Mouse (Mus musculus) embryonic facial prominence, embryonic 12.5 days (tissue): ENCODE data around the gene Kif26b. TPM values are rescaled to one million over a fixed set of nuclear protein-coding genes. Genes with fewer than 3 reads are reported as not detected.
A peak's percentile ranks its signal among the peaks of the same experiment; 100 is the strongest.

Experiments
- ATAC-seq: fragments of 200-750 bp; cut with Nextera tagmentation; 2 replicates; pipeline ENCODE4 v1.8.0; 2017; ENCODE audit not compliant: insufficient number of reproducible peaks, insufficient read depth, low FRiP score, low TSS enrichment
- H3K27ac ChIP-seq: fragments of 300-500 bp; sonication (generic); 2 replicates; pipeline ENCODE4 v1.5.1; 2016; ENCODE audit warnings: mild to moderate bottlenecking
- H3K27me3 ChIP-seq: fragments of 300-500 bp; sonication (generic); 2 replicates; pipeline ENCODE4 v1.6.1; 2016; ENCODE audit warnings: mild to moderate bottlenecking, moderate library complexity
- H3K36me3 ChIP-seq: fragments of 300-500 bp; sonication (generic); 2 replicates; pipeline ENCODE4 v1.6.1; 2016; ENCODE audit warnings: mild to moderate bottlenecking
- H3K4me1 ChIP-seq: fragments of 300-500 bp; sonication (generic); 2 replicates; pipeline ENCODE4 v1.6.1; 2016
- H3K4me2 ChIP-seq: fragments of 300-500 bp; sonication (generic); replicated peaks from 2 replicates; pipeline ENCODE4 v1.6.1; 2016; ENCODE audit warnings: mild to moderate bottlenecking, moderate library complexity
- H3K4me3 ChIP-seq: fragments of 300-500 bp; sonication (generic); 2 replicates; pipeline ENCODE4 v1.5.1; 2016; ENCODE audit warnings: mild to moderate bottlenecking
- H3K9ac ChIP-seq: fragments of 300-500 bp; sonication (generic); 2 replicates; pipeline ENCODE4 v1.6.1; 2016; ENCODE audit warnings: mild to moderate bottlenecking, moderate library complexity
- H3K9me3 ChIP-seq: fragments of 300-500 bp; sonication (generic); 2 replicates; pipeline ENCODE4 v1.6.1; 2016; ENCODE audit warnings: mild to moderate bottlenecking, moderate library complexity
- WGBS: fragments of 180-500 bp; shearing (Covaris S2); methylation state at CpG from one replicate; pipeline ENCODE4 v1.1.7; 2016; 5-methylcytosine and 5-hydroxymethylcytosine counted together
- polyA plus RNA-seq: library from polyadenylated mRNA; unstranded; fragments of >200 nt; fragmentation: Nextera tagmentation; extraction: Ambion mirVana; gene quantifications from 2 replicates; pipeline ENCODE4 v1.2.1, GENCODE M21; 2016

Kif26b gene
- polyA plus RNA-seq, 1 experiment from 2014 or later = 34.3 TPM

- Histone ChIP-seq H3K9ac (no peak overlapping the region), H3K36me3 (peaks cover 6% of the 10 kb centered on the region), H3K4me2 (no peak overlapping the region), H3K4me3 (no peak overlapping the region), H3K27me3 (no peaks in the 10 kb centered on the region), H3K4me1 (no peaks in the 10 kb centered on the region), H3K9me3 (no peaks in the 10 kb centered on the region), H3K27ac (0 out of 2 replicates have a peak overlapping the region, but pooled peaks have one; percentile 6)
- 91% methylated on average over 4 of the region's 4 CpGs for WGBS
- no peak for ATAC-seq
Measured at GRCm38 (mm10) chr1:178895674-178896073, 366.7 kb downstream of the Kif26b start.

- H3K4me3 ChIP-seq = no peak overlapping the region
- peaks cover 26% of the 10 kb centered on the region for H3K36me3 ChIP-seq
- no peak overlapping the region for H3K4me2 ChIP-seq
- H3K9ac ChIP-seq = no peak overlapping the region
- no peak overlapping the region for H3K27ac ChIP-seq
- no peak for ATAC-seq
- 63% methylated on average over 14 of the region's 14 CpGs for WGBS
- 0 out of 2 replicates have a peak, but pooled peaks cover 4% of the 10 kb centered on the region for H3K4me1 ChIP-seq
- H3K9me3 ChIP-seq = no peaks in the 10 kb centered on the region
- no peaks in the 10 kb centered on the region for H3K27me3 ChIP-seq
Measured at GRCm38 (mm10) chr1:178910951-178911350, 382.0 kb downstream of the Kif26b start.

GRCm38 (mm10) chr1:178912936-178913716 is 384.2 kb downstream of the Kif26b start:
- 74% methylated on average over 6 of the region's 6 CpGs for WGBS
- H3K27ac ChIP-seq = no peak overlapping the region

GRCm38 (mm10) chr1:178915056-178915455 is 386.1 kb downstream of the Kif26b start:
- Histone ChIP-seq H3K9me3 (no peaks in the 10 kb centered on the region), H3K36me3 (peaks cover 60% of the 10 kb centered on the region), H3K4me2 (no peak overlapping the region), H3K27me3 (0 out of 2 replicates have a peak, but pooled peaks cover 8% of the 10 kb centered on the region), H3K9ac (no peak overlapping the region), H3K4me1 (0 out of 2 replicates have a peak, but pooled peaks cover 8% of the 10 kb centered on the region), H3K4me3 (no peak overlapping the region), H3K27ac (no peak overlapping the region)
- WGBS = 52% methylated on average over 12 of the region's 12 CpGs
- ATAC-seq = no peak

More at GRCm38 (mm10) chr1:178912936-178913716, 384.2 kb downstream of the Kif26b start:
- Histone ChIP-seq H3K4me3 (no peak overlapping the region), H3K36me3 (peaks cover 47% of the 10 kb centered on the region), H3K27me3 (0 out of 2 replicates have a peak, but pooled peaks cover 8% of the 10 kb centered on the region), H3K9me3 (no peaks in the 10 kb centered on the region), H3K4me1 (0 out of 2 replicates have a peak, but pooled peaks cover 8% of the 10 kb centered on the region), H3K4me2 (no peak overlapping the region), H3K9ac (no peak overlapping the region)
- ATAC-seq = no peak

GRCm38 (mm10) chr1:178917194-178917902 is 388.4 kb downstream of the Kif26b start:
- H3K27ac ChIP-seq = no peak overlapping the region; the same call in 1 of the 2 replicates
- no peak for ATAC-seq
- H3K36me3 ChIP-seq = peaks cover 60% of the 10 kb centered on the region
- H3K9ac ChIP-seq = no peak overlapping the region
- H3K4me2 ChIP-seq = no peak overlapping the region
- H3K9me3 ChIP-seq = no peaks in the 10 kb centered on the region
- H3K4me3 ChIP-seq = no peak overlapping the region
- 0 out of 2 replicates have a peak, but pooled peaks cover 8% of the 10 kb centered on the region for H3K27me3 ChIP-seq
- WGBS = 58% methylated on average over 31 of the region's 31 CpGs
- 0 out of 2 replicates have a peak, but pooled peaks cover 4% of the 10 kb centered on the region for H3K4me1 ChIP-seq

- WGBS = 83% methylated on average over 8 of the region's 8 CpGs
- no peak for ATAC-seq
Measured at GRCm38 (mm10) chr1:178924492-178925183, 395.7 kb downstream of the Kif26b start.

GRCm38 (mm10) chr1:178929531-178929930 is 400.6 kb downstream of the Kif26b start:
- no peak overlapping the region for H3K9ac ChIP-seq
- ATAC-seq = no peak
- peaks cover 54% of the 10 kb centered on the region for H3K36me3 ChIP-seq
- H3K9me3 ChIP-seq = no peaks in the 10 kb centered on the region
- no peak overlapping the region for H3K27ac ChIP-seq
- H3K27me3 ChIP-seq = no peaks in the 10 kb centered on the region
- H3K4me1 ChIP-seq = peaks cover 3% of the 10 kb centered on the region; the same call in 1 of the 2 replicates
- H3K4me3 ChIP-seq = no peak overlapping the region
- WGBS = 78% methylated on average over 4 of the region's 4 CpGs
- no peak overlapping the region for H3K4me2 ChIP-seq

More at GRCm38 (mm10) chr1:178924492-178925183, 395.7 kb downstream of the Kif26b start:
- no peak overlapping the region for H3K4me2 ChIP-seq
- peaks cover 21% of the 10 kb centered on the region for H3K36me3 ChIP-seq
- H3K4me3 ChIP-seq = no peak overlapping the region
- peaks cover 3% of the 10 kb centered on the region; the same call in 1 of the 2 replicates for H3K4me1 ChIP-seq
- H3K27ac ChIP-seq = no peak overlapping the region
- no peaks in the 10 kb centered on the region for H3K9me3 ChIP-seq
- no peak overlapping the region for H3K9ac ChIP-seq
- no peaks in the 10 kb centered on the region for H3K27me3 ChIP-seq

GRCm38 (mm10) chr1:178933953-178934637 is 405.2 kb downstream of the Kif26b start:
- Histone ChIP-seq H3K4me1 (peaks cover 12% of the 10 kb centered on the region; the same call in 1 of the 2 replicates), H3K36me3 (peaks cover 41% of the 10 kb centered on the region), H3K4me2 (no peak overlapping the region), H3K27me3 (no peaks in the 10 kb centered on the region), H3K27ac (no peak overlapping the region), H3K9ac (no peak overlapping the region), H3K4me3 (no peak overlapping the region), H3K9me3 (no peaks in the 10 kb centered on the region)
- no peak for ATAC-seq
- 82% methylated on average over 6 of the region's 6 CpGs for WGBS

GRCm38 (mm10) chr1:178936457-178936856 is 407.5 kb downstream of the Kif26b start:
- no peak overlapping the region for H3K9ac ChIP-seq
- 0 out of 2 replicates have a peak, but pooled peaks have one; percentile 49 for ATAC-seq
- 35% methylated on average over 4 of the region's 4 CpGs for WGBS
- no peaks in the 10 kb centered on the region for H3K27me3 ChIP-seq
- peaks cover 12% of the 10 kb centered on the region; the same call in 1 of the 2 replicates for H3K4me1 ChIP-seq
- no peak overlapping the region for H3K4me2 ChIP-seq
- peaks cover 29% of the 10 kb centered on the region for H3K36me3 ChIP-seq
- peak overlapping the region; percentile 67 for H3K27ac ChIP-seq
- H3K4me3 ChIP-seq = no peak overlapping the region
- no peaks in the 10 kb centered on the region for H3K9me3 ChIP-seq

GRCm38 (mm10) chr1:178936976-178937375 is 408.1 kb downstream of the Kif26b start:
- 87% methylated on average over 2 of the region's 2 CpGs for WGBS
- H3K9ac ChIP-seq = no peak overlapping the region

More at GRCm38 (mm10) chr1:178936976-178937375, 408.1 kb downstream of the Kif26b start:
- Histone ChIP-seq H3K9me3 (no peaks in the 10 kb centered on the region), H3K27ac (0 out of 2 replicates have a peak overlapping the region, but pooled peaks have one; percentile 43), H3K4me3 (no peak overlapping the region), H3K4me1 (peaks cover 12% of the 10 kb centered on the region; the same call in 1 of the 2 replicates), H3K4me2 (no peak overlapping the region), H3K36me3 (peaks cover 24% of the 10 kb centered on the region), H3K27me3 (no peaks in the 10 kb centered on the region)
- ATAC-seq = no peak
